Mouse (Mus musculus) liver, embryonic 11.5 days (tissue): ENCODE results near the gene Nup214. TPM values are rescaled to one million over a fixed set of nuclear protein-coding genes. Genes with fewer than 3 reads are reported as not detected.

Source experiments
- ATAC-seq: fragments of 200-750 bp; cut with Nextera tagmentation; replicated peaks from 2 replicates; pipeline ENCODE4 v1.8.0; 2017; ENCODE audit warnings: moderate number of reproducible peaks, mild to moderate bottlenecking, moderate TSS enrichment, moderate library complexity; ENCODE audit not compliant: low FRiP score
- DNase-seq: peaks from one replicate; pipeline ENCODE4 v3.0.0-alpha.2; 2017; ENCODE audit warnings: low spot score
- H3K27ac ChIP-seq: fragments of 300-500 bp; sonication (generic); 2 replicates; pipeline ENCODE4 v1.5.1; 2014; ENCODE audit warnings: mild to moderate bottlenecking, low read depth, low read length, control low read depth
- H3K27me3 ChIP-seq: fragments of 300-500 bp; sonication (generic); replicated peaks from 2 replicates; pipeline ENCODE4 v1.6.1; 2014; ENCODE audit warnings: low read length, mixed read lengths; ENCODE audit not compliant: control insufficient read depth, insufficient read depth
- H3K36me3 ChIP-seq: fragments of 300-500 bp; sonication (generic); 2 replicates; pipeline ENCODE4 v1.6.1; 2014; ENCODE audit warnings: mild to moderate bottlenecking, low read length, moderate library complexity, mixed read lengths; ENCODE audit not compliant: control insufficient read depth, insufficient read depth
- H3K4me1 ChIP-seq: fragments of 300-500 bp; sonication (generic); replicated peaks from 2 replicates; pipeline ENCODE4 v1.6.1; 2014; ENCODE audit warnings: low read length, mixed read lengths; ENCODE audit not compliant: control insufficient read depth, insufficient read depth
- H3K4me2 ChIP-seq: fragments of 300-500 bp; sonication (generic); 2 replicates; pipeline ENCODE4 v1.6.1; 2014; ENCODE audit warnings: mild to moderate bottlenecking, control low read depth, moderate library complexity
- H3K4me3 ChIP-seq: fragments of 300-500 bp; sonication (generic); 2 replicates; pipeline ENCODE4 v1.5.1; 2014; ENCODE audit warnings: low read depth, low read length, control low read depth
- H3K9ac ChIP-seq: fragments of 300-500 bp; sonication (generic); 2 replicates; pipeline ENCODE4 v1.6.1; 2014; ENCODE audit warnings: low read depth, low read length, control low read depth
- H3K9me3 ChIP-seq: fragments of 300-500 bp; sonication (generic); 2 replicates; pipeline ENCODE4 v1.6.1; 2016; ENCODE audit warnings: low read length, inconsistent platforms, mixed read lengths; ENCODE audit not compliant: control insufficient read depth
- WGBS: fragments of 180-500 bp; shearing (Covaris S2); extraction: QIAGEN DNeasy Blood & Tissue Kit; methylation state at CpG from one replicate; pipeline ENCODE4 v1.1.7; 2014; 5-methylcytosine and 5-hydroxymethylcytosine counted together
- polyA plus RNA-seq: library from polyadenylated mRNA; unstranded; fragments of >200 nt; fragmentation: Nextera tagmentation; extraction: Ambion mirVana; gene quantifications from 2 replicates; pipeline ENCODE4 v1.2.1, GENCODE M21; 2014

The Nup214 gene
- polyA plus RNA-seq, 1 experiment from 2014 or later: 88.0 TPM

- Histone ChIP-seq H3K9ac (peak overlapping the region; percentile 38; the same call in 1 of the 2 replicates), H3K4me1 (peaks cover 60% of the 10 kb centered on the region), H3K27me3 (no peaks in the 10 kb centered on the region), H3K4me3 (no peak overlapping the region), H3K4me2 (peak overlapping the region; percentile 55), H3K9me3 (no peaks in the 10 kb centered on the region), H3K36me3 (peaks cover 3% of the 10 kb centered on the region; the same call in 1 of the 2 replicates), H3K27ac (peak overlapping the region; percentile 86)
- peak; percentile 85 for ATAC-seq
- no peak for DNase-seq
- WGBS: 48% methylated on average over 12 of the region's 12 CpGs
Observed at GRCm38 (mm10) chr2:32061722-32062505, 87.7 kb downstream of the Nup214 start.

- H3K4me2 ChIP-seq: peak overlapping the region; percentile 55
- H3K4me3 ChIP-seq: no peak overlapping the region
Observed at GRCm38 (mm10) chr2:32062626-32063410, 88.6 kb downstream of the Nup214 start.

GRCm38 (mm10) chr2:32063451-32064151, 89.4 kb downstream of the Nup214 start:
- H3K9me3 ChIP-seq: no peaks in the 10 kb centered on the region
- no peak for ATAC-seq
- peak overlapping the region; percentile 41; the same call in 1 of the 2 replicates for H3K27ac ChIP-seq
- no peak overlapping the region for H3K4me3 ChIP-seq
- no peak overlapping the region for H3K9ac ChIP-seq
- H3K27me3 ChIP-seq: no peaks in the 10 kb centered on the region
- H3K36me3 ChIP-seq: peaks cover 13% of the 10 kb centered on the region; the same call in 1 of the 2 replicates
- WGBS: 69% methylated on average over 7 of the region's 7 CpGs
- DNase-seq: no peak
- no peak overlapping the region for H3K4me2 ChIP-seq
- peaks cover 55% of the 10 kb centered on the region for H3K4me1 ChIP-seq

More at GRCm38 (mm10) chr2:32062626-32063410, 88.6 kb downstream of the Nup214 start:
- WGBS: 82% methylated on average over 15 of the region's 15 CpGs
- H3K9me3 ChIP-seq: no peaks in the 10 kb centered on the region
- peak overlapping the region; percentile 86 for H3K27ac ChIP-seq
- H3K36me3 ChIP-seq: peaks cover 8% of the 10 kb centered on the region; the same call in 1 of the 2 replicates
- H3K4me1 ChIP-seq: peaks cover 54% of the 10 kb centered on the region
- H3K9ac ChIP-seq: no peak overlapping the region
- ATAC-seq (no peak), DNase-seq (no peak)
- no peaks in the 10 kb centered on the region for H3K27me3 ChIP-seq

- Histone ChIP-seq H3K36me3 (peaks cover 19% of the 10 kb centered on the region; the same call in 1 of the 2 replicates), H3K27ac (no peak overlapping the region), H3K4me3 (no peak overlapping the region), H3K9ac (no peak overlapping the region), H3K9me3 (no peaks in the 10 kb centered on the region), H3K4me2 (no peak overlapping the region), H3K27me3 (no peaks in the 10 kb centered on the region), H3K4me1 (peaks cover 53% of the 10 kb centered on the region)
- no peak for DNase-seq
- no peak for ATAC-seq
- 64% methylated on average over 13 of the region's 13 CpGs for WGBS
Observed at GRCm38 (mm10) chr2:32064913-32065312, 90.7 kb downstream of the Nup214 start.

- 73% methylated on average over 5 of the region's 5 CpGs for WGBS
- no peak overlapping the region for H3K4me3 ChIP-seq
- no peaks in the 10 kb centered on the region for H3K9me3 ChIP-seq
- H3K36me3 ChIP-seq: peaks cover 19% of the 10 kb centered on the region; the same call in 1 of the 2 replicates
- peaks cover 48% of the 10 kb centered on the region for H3K4me1 ChIP-seq
- no peak overlapping the region for H3K9ac ChIP-seq
- H3K27ac ChIP-seq: no peak overlapping the region
- no peaks in the 10 kb centered on the region for H3K27me3 ChIP-seq
- no peak overlapping the region for H3K4me2 ChIP-seq
- ATAC-seq (no peak), DNase-seq (no peak)
Observed at GRCm38 (mm10) chr2:32065371-32065791, 91.1 kb downstream of the Nup214 start.

GRCm38 (mm10) chr2:32066005-32066404, 91.8 kb downstream of the Nup214 start:
- Histone ChIP-seq H3K27ac (no peak overlapping the region), H3K4me3 (no peak overlapping the region), H3K36me3 (peaks cover 19% of the 10 kb centered on the region; the same call in 1 of the 2 replicates), H3K27me3 (no peaks in the 10 kb centered on the region), H3K4me1 (peaks cover 43% of the 10 kb centered on the region), H3K4me2 (no peak overlapping the region), H3K9me3 (no peaks in the 10 kb centered on the region), H3K9ac (no peak overlapping the region)
- WGBS: 87% methylated on average over 4 of the region's 4 CpGs
- no peak for DNase-seq
- ATAC-seq: no peak

- H3K4me1 ChIP-seq: peaks cover 15% of the 10 kb centered on the region
- no peaks in the 10 kb centered on the region for H3K27me3 ChIP-seq
- ATAC-seq: no peak
- no peaks in the 10 kb centered on the region for H3K9me3 ChIP-seq
- peaks cover 19% of the 10 kb centered on the region; the same call in 1 of the 2 replicates for H3K36me3 ChIP-seq
- H3K9ac ChIP-seq: 0 out of 2 replicates have a peak overlapping the region, but pooled peaks have one; percentile 12
- no peak overlapping the region for H3K27ac ChIP-seq
- H3K4me3 ChIP-seq: no peak overlapping the region
- DNase-seq: no peak
- WGBS: 69% methylated on average over 31 of the region's 31 CpGs
- H3K4me2 ChIP-seq: no peak overlapping the region; the same call in 1 of the 2 replicates
Observed at GRCm38 (mm10) chr2:32068811-32069607, 94.8 kb downstream of the Nup214 start.
